Mouse (Mus musculus) cerebellum, adult 8-10 months (tissue): ENCODE results near the gene Hgfac.
A peak's percentile ranks its signal among the peaks of the same experiment; 100 is the strongest.

Source experiments
- DNase-seq: peaks from one replicate; pipeline ENCODE4 v3.0.0; 2022

Gene Hgfac

DNA sequence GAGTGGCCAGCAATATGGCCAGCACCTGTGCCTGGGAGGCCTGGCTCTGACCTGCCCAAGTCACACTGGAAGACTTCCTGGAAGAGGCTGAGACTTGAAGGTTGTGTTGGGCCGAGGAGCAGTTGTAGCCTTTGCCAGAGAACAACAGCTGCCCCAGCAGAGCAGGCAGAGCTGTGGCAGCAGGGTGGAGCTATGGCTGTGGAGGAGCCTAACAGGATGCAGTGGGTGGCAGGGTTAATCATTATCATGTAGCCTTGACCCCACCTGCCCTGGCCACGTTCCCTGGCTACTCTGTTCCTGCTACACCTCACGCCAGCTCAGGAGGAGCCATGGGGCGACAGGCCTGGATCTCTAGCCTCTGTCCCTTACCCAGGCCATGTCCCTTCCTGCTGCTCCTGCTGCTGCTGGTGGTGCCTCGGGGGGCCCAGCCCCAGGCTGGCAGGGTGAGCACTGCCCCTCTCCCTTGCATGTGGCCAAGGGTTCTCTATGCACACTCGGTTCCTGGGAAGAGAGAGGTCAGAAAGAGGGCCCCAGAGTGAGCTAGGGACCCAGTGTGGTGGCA, at the start of gene Hgfac:
TSS of gene Hgfac (plus strand) at position 242 of the 562 bp plus-strand sequence.
- no peak for DNase-seq

DNA sequence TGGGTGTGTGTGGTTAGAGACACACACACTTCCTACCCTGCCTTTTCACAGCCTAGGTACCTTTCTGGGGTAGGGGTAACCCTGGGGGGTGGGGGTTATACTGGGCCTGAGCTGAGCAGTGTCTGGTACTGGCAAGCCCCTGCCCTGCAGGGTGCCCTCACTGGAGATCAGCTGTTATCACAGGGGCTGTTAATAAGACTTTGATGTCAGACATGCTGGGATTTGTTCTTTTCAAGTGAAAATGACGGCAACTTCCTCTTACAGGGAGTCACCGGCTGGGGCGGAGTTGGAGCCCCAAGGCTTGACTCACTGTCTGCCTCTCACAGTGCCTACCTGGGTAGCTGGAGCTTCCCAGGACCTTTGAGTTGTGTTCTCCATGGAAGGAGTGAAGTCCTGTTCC, 42.6 kb upstream of the Hgfac start:
- no peak for DNase-seq

- no peak for DNase-seq
Measured at GRCm38 (mm10) chr5:34999281-34999680, 42.0 kb upstream of the Hgfac start.

GRCm38 (mm10) chr5:35000323-35000722, 41.0 kb upstream of the Hgfac start:
- no peak for DNase-seq

- no peak for DNase-seq
Measured at GRCm38 (mm10) chr5:35001144-35001543, 40.2 kb upstream of the Hgfac start.

DNA sequence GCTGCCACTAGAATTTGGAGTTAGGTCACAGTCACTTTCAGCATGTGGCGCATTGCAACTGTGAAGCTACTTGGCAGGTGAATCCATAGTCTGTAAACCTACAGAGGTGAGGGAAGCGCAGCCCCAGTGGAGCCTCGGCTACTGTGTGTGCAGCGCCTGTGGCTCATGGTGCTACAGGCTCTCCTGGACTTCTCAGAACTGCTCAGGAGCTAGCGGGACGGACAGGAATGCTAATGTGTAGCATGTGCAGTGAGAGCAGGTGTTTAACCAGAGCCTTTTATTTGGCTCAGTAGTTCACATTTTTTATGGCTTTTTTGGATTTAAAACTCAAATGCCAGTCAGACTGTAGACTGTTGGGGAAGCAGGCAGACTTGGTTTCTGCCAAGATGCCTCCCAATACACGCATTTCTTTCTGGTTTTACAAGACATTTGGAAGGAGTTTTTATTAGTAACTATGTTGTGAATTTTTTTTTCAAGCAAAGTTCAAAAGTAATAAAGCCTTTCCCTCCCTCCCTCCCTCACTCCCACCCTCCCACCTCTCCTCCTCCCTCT, 37.6 kb upstream of the Hgfac start:
- no peak for DNase-seq

GRCm38 (mm10) chr5:35004769-35005168, 36.5 kb upstream of the Hgfac start:
- DNase-seq: no peak

GRCm38 (mm10) chr5:35005659-35006058, 35.6 kb upstream of the Hgfac start:
- no peak for DNase-seq

DNA sequence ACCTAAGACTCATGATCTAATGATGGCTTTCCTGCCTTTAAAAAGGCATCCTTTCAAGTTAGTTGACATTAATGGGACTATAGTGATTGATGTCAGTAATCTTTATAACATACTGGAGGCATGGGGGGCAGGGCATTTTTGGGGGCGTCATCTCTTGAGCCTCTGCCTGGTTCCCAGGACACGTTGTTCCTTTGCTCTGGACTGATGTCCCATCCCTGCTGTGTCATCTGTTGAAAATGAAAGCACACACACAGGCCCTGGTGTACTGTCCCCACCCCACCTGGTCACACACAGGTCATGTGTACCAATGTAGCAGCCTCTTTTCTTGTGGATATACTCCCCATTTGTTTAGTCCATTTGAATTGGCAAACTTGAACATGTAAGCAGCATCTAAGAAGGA, 34.7 kb upstream of the Hgfac start:
- DNase-seq: no peak

DNA sequence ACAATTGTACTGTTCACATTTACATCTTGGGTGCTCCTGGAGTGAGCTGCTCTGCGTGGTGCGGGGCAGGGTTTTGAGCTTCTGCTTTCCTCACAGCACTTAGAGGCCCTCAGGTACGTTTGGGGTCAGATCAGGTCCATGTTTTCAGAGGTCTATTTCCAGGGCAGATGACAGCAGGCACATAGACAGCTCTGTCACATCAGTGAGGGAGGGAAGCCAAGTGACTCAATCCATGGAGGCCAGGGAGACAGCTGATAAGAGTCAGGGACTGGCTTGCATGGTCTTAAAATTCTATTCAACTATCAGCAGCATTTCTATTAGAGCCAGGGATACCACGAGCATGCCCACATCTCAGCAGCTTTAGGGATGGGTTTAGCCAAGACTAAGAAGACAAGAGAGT, 32.1 kb upstream of the Hgfac start:
- DNase-seq: no peak

- no peak for DNase-seq
Measured at GRCm38 (mm10) chr5:35010656-35011055, 30.7 kb upstream of the Hgfac start.

DNA sequence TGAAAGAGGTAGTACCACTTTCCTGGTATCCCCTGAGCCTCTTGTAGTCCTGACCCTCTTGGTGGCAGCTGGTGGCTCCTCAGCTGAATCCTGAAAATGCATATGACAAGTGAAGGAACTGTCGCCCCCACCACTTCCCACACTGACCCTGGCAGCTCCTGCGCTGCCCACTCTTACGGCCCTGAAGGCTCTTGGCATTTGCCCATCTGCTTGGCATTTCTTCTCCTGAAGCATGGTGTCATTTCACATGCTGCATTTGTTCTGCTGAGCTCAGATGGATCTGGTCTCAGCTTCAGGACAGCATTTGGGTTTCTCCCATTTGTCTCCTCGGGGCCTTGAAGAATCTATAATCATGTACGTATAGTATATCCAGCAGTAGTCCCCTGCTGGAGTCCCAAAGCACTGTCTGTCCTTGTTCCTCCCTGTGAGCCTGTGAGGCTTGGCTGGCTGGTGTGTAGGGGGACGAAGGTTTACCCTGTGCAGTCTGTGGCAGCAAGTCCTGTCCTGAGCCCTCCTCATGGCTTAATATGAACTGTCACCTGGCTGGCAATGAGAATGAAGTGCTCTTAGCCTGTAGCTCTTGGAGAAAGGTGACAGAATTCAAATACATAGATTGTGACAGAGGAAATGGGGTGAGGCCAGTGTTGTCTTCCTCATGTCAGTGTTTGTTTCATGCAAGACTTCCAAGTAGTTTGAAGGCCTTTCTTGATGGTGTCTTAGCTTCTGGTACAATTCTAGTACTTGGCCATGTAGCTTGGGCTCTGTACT, 30.0 kb upstream of the Hgfac start:
- DNase-seq: no peak

DNA sequence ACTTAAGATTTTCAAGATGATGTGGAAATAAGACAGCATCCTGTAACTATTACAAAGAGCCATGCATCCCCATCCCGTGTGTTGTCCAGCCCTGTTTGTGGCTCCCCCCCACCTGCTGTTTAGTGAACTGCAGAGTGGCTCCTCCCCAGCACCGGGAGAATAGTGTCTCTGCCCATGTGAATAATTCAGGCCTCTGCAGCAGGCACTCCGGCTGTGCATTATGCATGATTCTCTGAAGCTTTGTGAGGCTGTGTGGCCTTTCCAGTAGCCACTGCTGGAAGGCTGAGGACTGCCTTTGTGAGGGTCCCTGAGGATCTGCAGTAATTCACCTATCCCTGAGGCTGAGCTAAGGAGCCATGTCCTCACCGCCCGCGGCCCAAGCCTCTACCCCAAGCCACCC, 27.3 kb upstream of the Hgfac start:
- DNase-seq: no peak

- no peak for DNase-seq
Measured at GRCm38 (mm10) chr5:35019673-35020300, 21.5 kb upstream of the Hgfac start.

DNA sequence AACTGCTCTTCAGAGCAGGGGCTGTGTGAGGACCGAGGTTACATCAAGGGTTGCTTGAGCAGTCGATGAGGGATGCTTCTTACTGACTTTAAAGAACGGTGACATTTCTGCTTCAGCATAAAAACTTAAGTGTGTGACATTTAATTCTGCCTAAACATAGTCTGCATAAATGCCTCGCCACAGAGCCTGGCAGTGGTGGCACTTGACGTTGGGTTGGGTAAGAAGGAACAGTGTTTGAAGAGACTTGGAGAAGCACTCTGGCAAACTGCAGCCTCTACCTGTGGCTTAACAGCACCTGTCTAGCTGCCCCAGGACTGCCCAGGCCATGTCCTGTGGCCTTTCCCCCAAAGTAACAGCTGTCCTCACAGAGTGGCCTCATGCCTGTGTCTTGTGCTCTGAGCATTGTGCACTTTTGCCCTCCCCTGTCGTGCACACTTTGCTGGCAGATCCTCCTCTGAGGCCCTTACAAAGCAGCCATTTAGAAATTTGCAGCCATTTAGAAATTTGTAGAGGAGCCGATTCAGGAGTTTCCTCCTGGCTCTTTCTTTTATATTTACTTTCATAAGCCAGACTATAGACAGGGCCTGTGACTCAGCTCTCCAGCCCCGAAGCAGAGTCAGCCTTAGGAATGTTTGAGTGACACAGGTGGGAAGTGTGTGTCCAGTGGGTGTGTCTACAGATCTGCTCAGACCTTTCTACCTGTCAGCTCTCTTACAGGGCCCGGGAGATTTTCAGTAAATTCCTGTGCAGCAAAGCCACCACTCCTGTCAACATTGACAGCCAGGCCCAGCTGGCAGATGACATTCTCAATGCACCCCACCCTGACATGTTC, 20.7 kb upstream of the Hgfac start:
- no peak for DNase-seq

DNA sequence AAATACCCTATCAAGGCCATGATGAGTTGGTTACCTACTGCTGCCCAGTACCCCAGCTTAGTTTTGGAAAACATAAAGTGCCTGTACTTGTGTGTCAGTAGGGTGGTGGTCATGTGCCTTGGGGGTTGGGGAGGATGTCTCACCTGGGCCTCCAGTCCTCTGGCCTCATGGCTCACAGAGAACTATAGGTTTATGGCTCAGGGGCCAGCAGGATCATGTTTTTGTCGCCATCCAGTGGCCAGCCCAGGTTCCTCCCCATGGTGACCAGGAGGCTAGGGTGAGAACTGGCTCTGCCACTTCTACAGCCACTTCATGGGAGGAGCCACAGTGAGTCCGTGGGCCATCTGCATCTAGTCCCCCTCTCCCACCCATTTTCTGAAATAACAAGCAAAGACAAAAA, 16.3 kb upstream of the Hgfac start:
- peak; percentile 18 for DNase-seq

GRCm38 (mm10) chr5:35029303-35029702, 12.0 kb upstream of the Hgfac start:
- no peak for DNase-seq

DNA sequence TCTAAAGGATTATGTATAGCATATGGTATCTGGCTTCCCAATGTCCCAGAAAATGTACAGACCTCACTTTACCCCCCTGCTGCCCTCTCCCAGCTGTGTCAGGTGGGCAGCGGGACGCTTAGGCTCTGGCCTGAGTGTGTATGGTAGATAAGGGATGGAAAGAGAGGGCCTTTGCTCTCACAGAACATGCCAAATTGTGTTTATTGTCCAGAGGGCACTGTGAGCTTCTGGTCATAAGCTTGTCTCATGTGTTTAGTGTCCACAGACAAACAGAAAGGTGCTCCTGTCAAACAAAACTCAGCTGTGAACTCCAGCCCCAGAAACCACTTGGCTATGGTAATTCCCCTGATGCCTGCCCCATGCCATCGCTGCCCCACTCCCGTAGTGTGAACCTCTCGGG, 11.6 kb upstream of the Hgfac start:
- DNase-seq: no peak

DNA sequence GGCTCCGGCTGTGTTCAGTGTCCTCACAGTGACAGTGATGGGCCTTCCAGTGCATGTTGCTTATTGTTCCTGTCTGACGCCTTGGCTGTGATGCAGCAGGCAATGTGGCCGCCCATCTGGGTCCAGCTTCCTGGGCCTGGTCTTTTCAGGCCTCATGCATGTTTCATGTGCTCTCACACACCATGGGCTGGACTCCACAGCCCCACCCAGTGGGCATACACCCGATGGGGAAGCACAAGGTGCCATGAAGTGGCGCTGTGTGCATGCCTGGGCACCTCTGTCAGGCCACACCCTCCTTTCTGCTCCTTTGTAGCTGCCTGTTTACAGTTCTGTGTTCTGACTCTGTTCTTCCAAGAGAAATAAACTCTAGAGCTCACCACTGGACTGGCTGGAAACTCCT, 8.2 kb upstream of the Hgfac start:
- no peak for DNase-seq

DNA sequence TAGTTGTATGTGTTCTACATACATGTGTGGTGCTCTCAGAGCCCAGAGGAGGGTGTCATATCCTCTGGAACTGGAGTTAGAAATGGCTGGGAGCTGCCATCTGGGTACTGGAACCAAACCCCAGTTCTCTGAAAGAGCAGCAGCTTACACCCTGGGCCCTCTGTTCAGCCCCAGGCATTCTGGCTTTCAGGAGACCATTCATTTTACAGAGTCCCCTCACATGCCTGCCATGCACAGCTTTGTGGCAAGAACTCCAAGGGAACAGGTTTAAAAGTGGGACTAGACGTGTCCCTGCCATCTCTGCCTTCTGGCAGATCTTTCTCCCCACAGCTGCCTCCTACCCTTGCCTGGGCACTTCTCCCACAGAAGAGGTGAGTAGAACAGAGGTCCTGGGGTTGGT, 7.7 kb upstream of the Hgfac start:
- DNase-seq: no peak

GRCm38 (mm10) chr5:35035141-35035540, 6.2 kb upstream of the Hgfac start:
- DNase-seq: no peak

- DNase-seq: no peak
Measured at GRCm38 (mm10) chr5:35035795-35036194, 5.5 kb upstream of the Hgfac start.

- no peak for DNase-seq
Measured at GRCm38 (mm10) chr5:35037438-35037837, 3.9 kb upstream of the Hgfac start.
